Mouse (Mus musculus) stomach, postnatal 0 days (tissue): ENCODE results near the gene Catip.

Experiments used
- CTCF ChIP-seq: IDR thresholded peaks from 2 replicates; pipeline ENCODE4 v1.5.1; 2016; ENCODE audit warnings: antibody characterized with exemption, low read depth, mild to moderate bottlenecking, moderate library complexity
- EP300 ChIP-seq: optimal IDR thresholded peaks from 2 replicates; pipeline ENCODE3; 2016; ENCODE audit warnings: antibody characterized with exemption

DNA sequence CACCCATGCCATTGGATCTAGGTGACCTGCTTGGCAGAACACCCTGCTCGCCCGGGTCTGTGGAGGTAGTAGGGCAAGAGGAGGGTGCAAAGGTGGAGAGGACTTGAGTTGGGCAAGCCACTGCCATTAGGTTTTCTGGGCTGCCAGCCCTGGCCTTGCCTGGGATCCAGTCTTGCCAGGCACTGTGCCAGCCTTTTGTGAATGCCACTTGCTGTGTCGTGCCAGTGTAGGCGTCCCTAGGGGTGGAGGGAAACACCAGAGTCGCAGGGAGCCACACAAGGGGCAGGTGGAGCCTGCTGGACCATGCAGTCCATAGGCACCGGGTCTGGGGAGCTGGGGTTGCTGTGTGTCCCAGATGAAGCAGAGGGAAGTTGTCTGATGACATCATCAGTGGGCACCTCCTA, 21.5 kb upstream of the Catip start:
- no peak for TF ChIP-seq CTCF
- TF ChIP-seq EP300, result no peak
